Mouse (Mus musculus) MN1 (cell line): ENCODE measurements around the gene Trhr2.

Experiments used
- DNase-seq: peaks from one replicate; pipeline ENCODE4 v3.0.0-alpha.2; 2016; ENCODE audit warnings: low spot score

The Trhr2 gene

GRCm38 (mm10) chr8:122355642-122356606 lies 4.6 kb downstream of the Trhr2 start:
- DNase-seq = no peak

GRCm38 (mm10) chr8:122354157-122354556 lies 6.4 kb downstream of the Trhr2 start:
- no peak for DNase-seq

- no peak for DNase-seq
Measured at GRCm38 (mm10) chr8:122350309-122351089, 10.0 kb downstream of the Trhr2 start.

- DNase-seq = no peak
Measured at GRCm38 (mm10) chr8:122349357-122350297, 10.9 kb downstream of the Trhr2 start.

- peak; percentile 93 for DNase-seq
Measured at GRCm38 (mm10) chr8:122347811-122348552, 12.6 kb downstream of the Trhr2 start.

GRCm38 (mm10) chr8:122345181-122346095 lies 15.1 kb downstream of the Trhr2 start:
- DNase-seq = no peak

- DNase-seq = peak; percentile 44
Measured at GRCm38 (mm10) chr8:122344219-122344618, 16.3 kb downstream of the Trhr2 start.

- DNase-seq = peak; percentile 86
Measured at GRCm38 (mm10) chr8:122343758-122344157, 16.8 kb downstream of the Trhr2 start.

GRCm38 (mm10) chr8:122343341-122343740 lies 17.2 kb downstream of the Trhr2 start:
- no peak for DNase-seq

- peak; percentile 80 for DNase-seq
Measured at GRCm38 (mm10) chr8:122342806-122343209, 17.7 kb downstream of the Trhr2 start.

GRCm38 (mm10) chr8:122342362-122342761 lies 18.2 kb downstream of the Trhr2 start:
- DNase-seq = peak; percentile 84

- no peak for DNase-seq
Measured at GRCm38 (mm10) chr8:122341790-122342189, 18.8 kb downstream of the Trhr2 start.

- no peak for DNase-seq
Measured at GRCm38 (mm10) chr8:122340761-122341160, 19.8 kb downstream of the Trhr2 start.

GRCm38 (mm10) chr8:122338852-122339251 lies 21.7 kb downstream of the Trhr2 start:
- no peak for DNase-seq

- no peak for DNase-seq
Measured at GRCm38 (mm10) chr8:122336251-122336910, 24.2 kb downstream of the Trhr2 start.

- no peak for DNase-seq
Measured at GRCm38 (mm10) chr8:122335638-122336250, 24.8 kb downstream of the Trhr2 start.

GRCm38 (mm10) chr8:122334791-122335490 lies 25.6 kb downstream of the Trhr2 start:
- no peak for DNase-seq

GRCm38 (mm10) chr8:122333531-122333930 lies 27.0 kb downstream of the Trhr2 start:
- DNase-seq = no peak
